Mouse (Mus musculus) hindbrain, embryonic 12.5 days (tissue): Measurements from ENCODE around the gene Mex3d. TPM values are rescaled to one million over a fixed set of nuclear protein-coding genes. Genes with fewer than 3 reads are reported as not detected.
A peak's percentile ranks its signal among the peaks of the same experiment; 100 is the strongest.
"Not testable (repeated sequence)": the region's sequence is repeated elsewhere in the genome, so short reads cannot be mapped to it uniquely, and the experiment has no call there.

Experiments
- ATAC-seq: fragments of 200-750 bp; cut with Nextera tagmentation; 2 replicates; pipeline ENCODE4 v1.8.0; 2017; ENCODE audit warnings: moderate TSS enrichment; ENCODE audit not compliant: low FRiP score
- H3K27ac ChIP-seq: fragments of 300-500 bp; sonication (generic); 2 replicates; pipeline ENCODE4 v1.5.1; 2016; ENCODE audit warnings: mild to moderate bottlenecking
- H3K27me3 ChIP-seq: fragments of 300-500 bp; sonication (generic); 2 replicates; pipeline ENCODE4 v1.6.1; 2016; ENCODE audit warnings: mild to moderate bottlenecking
- H3K36me3 ChIP-seq: fragments of 300-500 bp; sonication (generic); 2 replicates; pipeline ENCODE4 v1.6.1; 2016; ENCODE audit warnings: mild to moderate bottlenecking
- H3K4me1 ChIP-seq: fragments of 300-500 bp; sonication (generic); 2 replicates; pipeline ENCODE4 v1.6.1; 2016
- H3K4me2 ChIP-seq: fragments of 300-500 bp; sonication (generic); replicated peaks from 2 replicates; pipeline ENCODE4 v1.6.1; 2016; ENCODE audit warnings: mild to moderate bottlenecking
- H3K4me3 ChIP-seq: fragments of 300-500 bp; sonication (generic); 2 replicates; pipeline ENCODE4 v1.5.1; 2016; ENCODE audit warnings: mild to moderate bottlenecking
- H3K9ac ChIP-seq: fragments of 300-500 bp; sonication (generic); 2 replicates; pipeline ENCODE4 v1.6.1; 2016; ENCODE audit warnings: mild to moderate bottlenecking, moderate library complexity
- H3K9me3 ChIP-seq: fragments of 300-500 bp; sonication (generic); replicated peaks from 2 replicates; pipeline ENCODE4 v1.6.1; 2016; ENCODE audit warnings: mild to moderate bottlenecking
- WGBS: fragments of 180-500 bp; shearing (Covaris S2); methylation state at CpG from one replicate; pipeline ENCODE4 v1.1.7; 2016; 5-methylcytosine and 5-hydroxymethylcytosine counted together
- polyA plus RNA-seq: library from polyadenylated mRNA; unstranded; fragments of >200 nt; fragmentation: Nextera tagmentation; extraction: Ambion mirVana; gene quantifications from 2 replicates; pipeline ENCODE4 v1.2.1, GENCODE M21; 2016

Mex3d gene
- polyA plus RNA-seq, 1 experiment from 2014 or later: 21.4 TPM

DNA sequence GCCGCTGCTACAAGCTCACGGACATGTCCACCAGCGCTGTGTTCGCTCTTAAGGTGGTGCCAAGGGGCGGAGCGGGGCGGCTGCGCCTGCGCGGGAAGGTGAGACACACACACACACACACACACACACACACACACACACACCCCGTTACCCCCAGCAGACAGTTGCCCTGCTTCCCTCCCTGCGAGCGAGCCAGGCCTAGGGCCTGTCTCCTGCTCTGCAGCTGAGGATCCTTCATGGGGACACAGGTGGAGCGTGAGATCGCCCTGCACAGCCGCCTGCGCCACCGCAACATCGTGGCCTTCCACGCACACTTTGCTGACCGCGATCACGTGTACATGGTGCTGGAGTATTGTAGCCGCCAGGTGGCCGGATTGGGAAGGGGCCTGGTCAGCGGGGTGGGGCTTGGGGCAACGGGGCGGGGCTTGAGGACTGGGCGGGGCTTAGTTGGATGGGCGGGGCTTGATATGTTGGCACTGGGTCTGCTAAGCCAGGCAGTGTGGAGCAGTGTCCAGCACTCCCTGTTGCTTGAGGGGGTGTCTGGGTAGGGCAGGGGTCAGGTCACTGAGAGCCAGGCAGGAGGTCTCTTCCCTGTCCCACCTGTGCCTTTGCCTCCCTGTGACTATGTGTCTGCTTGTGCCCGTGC lies 29.3 kb downstream of the Mex3d start:
- Histone ChIP-seq H3K4me1 (peaks cover 16% of the 10 kb centered on the region), H3K36me3 (no peaks in the 10 kb centered on the region), H3K9ac (0 out of 2 replicates have a peak overlapping the region, but pooled peaks have one; percentile 5), H3K4me3 (peak overlapping the region; percentile 25), H3K9me3 (no peaks in the 10 kb centered on the region), H3K4me2 (peak overlapping the region; percentile 44), H3K27me3 (peaks cover 91% of the 10 kb centered on the region), H3K27ac (no peak overlapping the region)
- no peak; the same call in 1 of the 2 replicates for ATAC-seq
- WGBS: 10% methylated on average over 27 of the region's 31 CpGs

DNA sequence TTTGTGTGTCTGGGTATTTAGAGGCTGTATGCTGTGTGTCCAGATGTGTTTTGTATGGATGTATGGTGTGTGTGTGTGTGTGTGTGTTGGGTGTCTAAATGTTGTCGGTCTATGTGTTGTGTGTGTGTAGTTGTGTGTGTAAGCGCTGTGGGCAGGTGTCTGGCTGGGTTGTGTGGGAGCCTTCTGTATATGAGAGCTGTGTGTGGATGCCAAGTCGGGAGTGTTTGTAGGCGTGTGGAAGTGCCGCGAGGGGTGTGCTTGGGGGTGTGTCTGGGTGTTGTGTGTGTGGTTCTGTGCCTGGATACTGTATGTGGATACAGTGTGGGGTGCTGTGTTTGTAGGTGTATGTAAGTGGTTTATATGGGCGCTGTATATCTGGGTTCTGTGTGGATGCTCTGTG lies 30.1 kb downstream of the Mex3d start:
- H3K4me1 ChIP-seq: peaks cover 16% of the 10 kb centered on the region
- no peaks in the 10 kb centered on the region for H3K9me3 ChIP-seq
- no peak overlapping the region for H3K27ac ChIP-seq
- H3K4me3 ChIP-seq: peak overlapping the region; percentile 25; the same call in 1 of the 2 replicates
- H3K4me2 ChIP-seq: peak overlapping the region; percentile 44; the same call in 1 of the 2 replicates
- no peak for ATAC-seq
- 36% methylated on average over 7 of the region's 7 CpGs for WGBS
- no peak overlapping the region for H3K9ac ChIP-seq
- H3K27me3 ChIP-seq: peaks cover 91% of the 10 kb centered on the region
- H3K36me3 ChIP-seq: no peaks in the 10 kb centered on the region

DNA sequence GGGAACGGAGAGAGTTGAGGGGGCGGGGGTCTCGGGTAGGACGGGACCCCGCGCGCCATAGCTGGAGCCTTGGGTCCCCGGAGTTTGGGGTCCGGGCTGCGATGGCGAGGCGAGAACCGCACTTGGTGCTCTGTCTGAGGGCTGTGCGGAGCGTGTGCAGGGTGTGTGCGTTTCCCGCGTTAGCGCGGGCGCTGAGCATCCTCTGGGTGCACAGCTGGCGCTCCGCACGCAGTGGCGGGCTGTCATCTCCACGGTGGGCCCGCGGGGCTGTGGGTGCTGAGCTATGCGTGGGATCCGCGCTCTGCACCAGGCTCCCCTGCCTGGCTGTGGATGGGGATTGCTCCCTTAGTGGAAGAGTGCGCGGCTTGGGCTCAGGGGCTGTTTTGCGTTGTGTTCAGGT lies 30.7 kb downstream of the Mex3d start:
- ATAC-seq: no peak
- peaks cover 95% of the 10 kb centered on the region for H3K27me3 ChIP-seq
- H3K4me2 ChIP-seq: peak overlapping the region; percentile 52
- peaks cover 16% of the 10 kb centered on the region for H3K4me1 ChIP-seq
- no peaks in the 10 kb centered on the region for H3K36me3 ChIP-seq
- H3K4me3 ChIP-seq: peak overlapping the region; percentile 29
- H3K9me3 ChIP-seq: no peaks in the 10 kb centered on the region
- no peak overlapping the region for H3K27ac ChIP-seq
- H3K9ac ChIP-seq: 0 out of 2 replicates have a peak overlapping the region, but pooled peaks have one; percentile 28
- 2% methylated on average over 34 of the region's 34 CpGs for WGBS

DNA sequence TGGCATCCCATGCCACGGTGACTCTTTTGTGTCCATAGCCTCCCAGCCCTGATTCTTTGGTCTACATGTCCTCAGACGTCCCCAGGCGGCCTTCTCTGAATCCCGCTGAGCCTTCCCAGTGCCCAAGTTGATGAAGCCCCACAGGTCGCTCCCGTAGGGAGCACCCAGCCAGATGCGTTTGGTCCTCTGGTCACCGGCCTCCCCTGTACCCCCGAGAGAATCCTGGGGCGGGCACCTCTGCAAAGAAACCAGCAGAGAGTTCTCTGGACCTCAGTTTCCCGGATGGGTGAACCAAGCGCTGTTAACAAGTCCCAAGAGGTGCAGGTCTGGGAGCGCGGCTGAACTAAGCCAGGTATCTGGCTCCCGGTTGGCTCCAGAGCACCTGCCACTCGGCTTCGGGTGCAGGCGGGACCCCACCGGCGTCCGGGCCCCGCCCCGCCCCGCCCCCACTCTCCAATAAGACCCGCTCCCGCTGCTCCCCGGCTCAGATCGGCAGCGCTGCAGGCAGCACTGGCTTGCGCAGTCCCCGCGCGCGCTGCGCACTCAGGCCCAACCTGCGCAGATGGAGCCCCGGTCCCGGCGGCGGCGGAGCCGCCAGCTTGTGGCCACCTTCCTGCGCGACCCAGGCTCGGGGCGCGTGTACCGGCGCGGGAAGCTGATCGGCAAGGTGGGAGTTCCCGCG lies 31.3 kb downstream of the Mex3d start, which contains the start of gene Plk5:
Plk5 (plus strand) TSS at position 459 of the 682 bp plus-strand sequence.
- H3K27me3 ChIP-seq: peaks cover 98% of the 10 kb centered on the region
- WGBS: 1% methylated on average over 53 of the region's 53 CpGs
- H3K36me3 ChIP-seq: no peaks in the 10 kb centered on the region
- no peak for ATAC-seq
- 0 out of 2 replicates have a peak within 1 kb of the TSS, but pooled peaks have one; percentile 28 for H3K9ac ChIP-seq
- H3K4me1 ChIP-seq: peaks cover 16% of the 10 kb centered on the region
- H3K4me2 ChIP-seq: peak within 1 kb of the TSS; percentile 52
- H3K27ac ChIP-seq: no peak within 1 kb of the TSS
- peak within 1 kb of the TSS; percentile 29 for H3K4me3 ChIP-seq
- H3K9me3 ChIP-seq: no peaks in the 10 kb centered on the region

DNA sequence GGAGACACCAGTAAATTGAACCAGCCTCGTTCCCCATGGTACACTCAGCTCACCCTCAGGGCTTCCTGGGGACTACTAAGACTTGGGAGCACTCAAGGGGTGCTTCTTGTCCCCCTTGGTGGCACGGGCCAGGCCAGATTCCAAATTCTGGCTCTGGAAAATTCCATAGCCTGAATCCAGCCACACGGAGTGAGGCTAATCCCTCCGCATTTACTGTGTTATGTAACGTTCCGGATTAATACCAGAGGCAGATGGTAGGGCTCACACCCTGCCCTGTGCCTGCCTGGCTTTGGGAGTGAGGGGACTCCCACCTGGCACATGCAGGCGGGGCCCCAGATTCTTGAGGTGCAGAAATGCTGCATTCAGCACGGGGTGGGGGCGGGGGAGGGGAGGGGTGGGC lies 32.0 kb downstream of the Mex3d start:
- Histone ChIP-seq H3K27me3 (peaks cover 100% of the 10 kb centered on the region), H3K36me3 (no peaks in the 10 kb centered on the region), H3K27ac (no peak overlapping the region), H3K4me2 (no peak overlapping the region), H3K4me3 (no peak overlapping the region), H3K9me3 (no peaks in the 10 kb centered on the region), H3K4me1 (peaks cover 16% of the 10 kb centered on the region), H3K9ac (no peak overlapping the region)
- WGBS: 14% methylated on average over 9 of the region's 9 CpGs
- no peak for ATAC-seq

DNA sequence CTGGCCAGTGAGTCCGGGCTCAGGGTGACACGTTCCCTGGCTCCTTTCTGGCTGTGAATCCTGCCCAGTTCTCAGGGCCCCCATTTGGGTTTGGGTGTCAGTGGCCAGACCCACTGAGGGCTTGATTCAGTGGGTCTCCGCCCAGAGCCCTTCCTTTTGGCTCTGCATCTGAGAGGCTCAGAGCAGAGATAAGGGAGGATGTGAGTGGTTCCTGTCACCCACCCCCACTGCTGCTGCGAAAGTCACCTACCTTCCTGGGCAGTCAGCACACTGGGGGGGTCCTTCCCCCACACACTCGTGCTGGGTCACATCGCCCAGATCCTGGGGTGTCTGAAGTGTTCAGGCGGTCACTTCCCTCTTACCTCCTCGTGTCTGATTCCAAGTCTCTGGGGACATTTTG lies 34.7 kb downstream of the Mex3d start:
- no peak overlapping the region for H3K27ac ChIP-seq
- H3K27me3 ChIP-seq: peaks cover 100% of the 10 kb centered on the region
- no peak overlapping the region for H3K9ac ChIP-seq
- WGBS: 60% methylated on average over 8 of the region's 8 CpGs
- no peak overlapping the region for H3K4me3 ChIP-seq
- ATAC-seq: no peak
- H3K4me2 ChIP-seq: no peak overlapping the region
- peaks cover 24% of the 10 kb centered on the region for H3K4me1 ChIP-seq
- H3K9me3 ChIP-seq: no peaks in the 10 kb centered on the region
- H3K36me3 ChIP-seq: no peaks in the 10 kb centered on the region

DNA sequence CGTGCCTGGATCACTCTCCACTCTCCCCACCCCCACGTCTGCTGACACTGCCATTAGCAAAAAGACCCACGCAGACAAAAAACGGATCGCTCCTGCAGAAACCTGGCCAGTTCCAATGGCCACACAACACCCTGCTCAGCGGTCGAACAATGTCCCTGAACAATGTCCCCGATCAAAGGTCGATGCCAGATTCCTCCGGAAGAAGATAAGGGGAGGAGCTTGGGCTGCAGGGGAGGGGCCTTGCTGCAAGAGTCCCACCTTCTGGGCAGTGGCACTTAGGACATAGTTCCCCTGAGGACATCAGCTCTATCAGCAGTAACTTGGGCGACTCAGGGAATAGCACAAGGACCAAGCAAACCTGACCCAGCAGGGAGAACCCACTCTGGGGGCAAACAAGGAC lies 35.6 kb downstream of the Mex3d start:
- no peak overlapping the region for H3K9ac ChIP-seq
- H3K27me3 ChIP-seq: peaks cover 100% of the 10 kb centered on the region

DNA sequence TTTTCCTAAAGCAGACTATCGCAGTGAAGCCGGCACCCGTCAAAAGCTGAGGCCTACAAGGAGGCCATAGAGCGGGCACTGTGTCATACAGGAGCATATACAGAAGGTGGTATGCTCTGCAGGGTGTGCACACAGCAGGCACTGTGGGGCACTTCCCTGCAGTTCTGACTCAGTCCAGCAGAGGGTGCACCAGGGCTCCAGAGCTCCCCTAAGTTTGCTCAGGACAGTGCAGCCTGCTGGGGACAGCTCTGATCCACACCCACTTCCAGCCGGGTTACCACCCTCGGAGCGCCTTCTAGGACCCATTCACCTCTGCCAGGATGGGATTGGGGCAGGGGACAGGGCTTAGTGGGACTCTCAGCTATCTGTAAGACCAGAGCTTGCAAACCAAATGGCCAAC lies 37.2 kb downstream of the Mex3d start:
- no peak overlapping the region for H3K27ac ChIP-seq
- H3K4me2 ChIP-seq: no peak overlapping the region
- no peaks in the 10 kb centered on the region for H3K36me3 ChIP-seq
- H3K27me3 ChIP-seq: peaks cover 98% of the 10 kb centered on the region
- no peak overlapping the region for H3K4me3 ChIP-seq
- ATAC-seq: peak; percentile 55
- peaks cover 13% of the 10 kb centered on the region for H3K4me1 ChIP-seq
- H3K9me3 ChIP-seq: no peaks in the 10 kb centered on the region
- no peak overlapping the region for H3K9ac ChIP-seq
- WGBS: 5% methylated on average over 7 of the region's 7 CpGs

More for the DNA sequence above, 35.6 kb downstream of the Mex3d start:
- 24% methylated on average over 11 of the region's 11 CpGs for WGBS
- Histone ChIP-seq H3K9me3 (no peaks in the 10 kb centered on the region), H3K4me2 (no peak overlapping the region), H3K27ac (no peak overlapping the region), H3K36me3 (no peaks in the 10 kb centered on the region), H3K4me3 (no peak overlapping the region), H3K4me1 (peaks cover 20% of the 10 kb centered on the region)
- ATAC-seq: no peak

DNA sequence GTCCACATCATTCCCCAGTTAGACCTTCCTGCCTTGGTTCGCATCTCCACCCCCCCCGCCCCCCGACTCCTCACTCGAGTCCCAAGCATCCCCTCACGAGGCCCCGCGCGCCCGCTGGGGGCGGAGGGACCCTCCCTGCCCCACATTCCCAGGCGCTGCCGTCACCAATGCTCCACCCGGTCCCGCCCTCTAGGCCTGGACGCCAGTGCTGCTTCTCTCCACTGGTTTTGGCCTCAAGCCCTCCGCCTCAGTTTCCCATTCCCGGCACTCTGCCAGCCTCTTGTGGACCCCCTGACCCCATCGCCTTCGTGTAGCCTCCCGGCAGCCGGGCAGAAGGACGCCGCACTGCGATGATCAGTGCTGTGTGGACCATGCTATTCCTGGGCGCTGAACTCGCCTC lies 38.5 kb downstream of the Mex3d start:
- Histone ChIP-seq H3K27ac (no peak overlapping the region), H3K4me2 (0 out of 2 replicates have a peak overlapping the region, but pooled peaks have one; percentile 13), H3K9ac (peak overlapping the region; percentile 6; the same call in 1 of the 2 replicates), H3K27me3 (peaks cover 98% of the 10 kb centered on the region), H3K4me1 (peaks cover 18% of the 10 kb centered on the region), H3K36me3 (no peaks in the 10 kb centered on the region), H3K4me3 (peak overlapping the region; percentile 7; the same call in 1 of the 2 replicates), H3K9me3 (no peaks in the 10 kb centered on the region)
- 15% methylated on average over 26 of the region's 26 CpGs for WGBS
- no peak for ATAC-seq

DNA sequence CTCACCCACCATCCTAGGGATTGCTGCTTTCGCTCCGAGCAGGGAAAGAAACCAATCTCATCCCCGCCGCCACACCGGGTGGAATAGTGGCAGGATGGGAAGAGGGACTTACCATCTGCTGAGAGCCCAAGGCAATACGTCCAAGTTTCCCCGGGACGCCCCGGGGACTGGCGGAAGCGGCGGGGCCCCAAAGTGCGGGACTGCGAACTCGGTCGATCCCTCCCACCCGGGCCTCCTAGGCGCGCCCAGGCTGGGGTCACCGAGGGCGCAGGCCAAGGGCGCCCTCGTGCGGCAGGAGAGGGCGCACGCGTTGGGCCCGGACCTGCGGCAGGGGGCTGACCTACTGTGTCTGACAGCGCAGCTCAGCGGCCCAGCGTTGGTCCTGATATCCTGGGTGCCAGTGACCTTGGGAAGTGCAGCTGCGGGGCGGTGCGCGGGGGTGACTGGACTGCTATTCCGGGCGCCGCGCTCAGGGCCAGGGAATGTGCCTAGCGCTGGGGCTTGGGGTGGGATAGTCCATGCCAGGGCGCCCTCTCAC lies 39.1 kb downstream of the Mex3d start, which contains the start of gene Adamtsl5:
Adamtsl5 (minus strand) TSS at position 169 of the 538 bp plus-strand sequence.
- H3K27me3 ChIP-seq: peaks cover 98% of the 10 kb centered on the region
- H3K9me3 ChIP-seq: no peaks in the 10 kb centered on the region
- no peaks in the 10 kb centered on the region for H3K36me3 ChIP-seq
- H3K27ac ChIP-seq: no peak within 1 kb of the TSS
- 0 out of 2 replicates have a peak, but pooled peaks have one; percentile 15 for ATAC-seq
- peak within 1 kb of the TSS; percentile 31 for H3K4me2 ChIP-seq
- WGBS: under 1% methylated on average over 40 of the region's 42 CpGs
- H3K4me1 ChIP-seq: peaks cover 22% of the 10 kb centered on the region
- peak within 1 kb of the TSS; percentile 7 for H3K4me3 ChIP-seq
- peak within 1 kb of the TSS; percentile 6; the same call in 1 of the 2 replicates for H3K9ac ChIP-seq

DNA sequence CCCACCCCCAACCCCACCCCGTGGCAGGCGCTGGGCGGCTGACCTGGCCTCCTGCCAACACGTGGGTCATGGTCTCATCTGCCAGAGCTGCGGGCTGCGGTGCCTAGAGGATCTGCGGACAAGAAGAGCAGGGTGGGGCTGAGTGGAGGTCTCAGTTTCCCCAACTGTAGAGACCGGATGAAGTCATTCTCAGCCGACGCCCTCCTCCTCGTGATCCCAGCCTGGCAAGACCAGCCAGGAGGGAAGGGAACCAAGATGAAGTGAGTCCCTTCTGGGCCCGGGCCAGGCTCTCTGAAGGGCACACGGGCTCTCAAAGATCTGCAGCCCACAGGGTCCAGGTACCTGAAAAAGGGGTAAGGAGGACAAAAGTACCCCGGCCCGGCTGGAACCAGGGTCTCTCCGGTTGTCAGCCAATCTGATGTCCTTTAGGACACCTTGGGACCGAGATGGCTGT lies 39.9 kb downstream of the Mex3d start:
- Histone ChIP-seq H3K4me2 (no peak overlapping the region), H3K27ac (no peak overlapping the region), H3K36me3 (no peaks in the 10 kb centered on the region), H3K27me3 (peaks cover 98% of the 10 kb centered on the region), H3K9ac (no peak overlapping the region), H3K4me3 (no peak overlapping the region), H3K4me1 (peaks cover 30% of the 10 kb centered on the region), H3K9me3 (no peaks in the 10 kb centered on the region)
- WGBS: 13% methylated on average over 17 of the region's 17 CpGs
- no peak for ATAC-seq

DNA sequence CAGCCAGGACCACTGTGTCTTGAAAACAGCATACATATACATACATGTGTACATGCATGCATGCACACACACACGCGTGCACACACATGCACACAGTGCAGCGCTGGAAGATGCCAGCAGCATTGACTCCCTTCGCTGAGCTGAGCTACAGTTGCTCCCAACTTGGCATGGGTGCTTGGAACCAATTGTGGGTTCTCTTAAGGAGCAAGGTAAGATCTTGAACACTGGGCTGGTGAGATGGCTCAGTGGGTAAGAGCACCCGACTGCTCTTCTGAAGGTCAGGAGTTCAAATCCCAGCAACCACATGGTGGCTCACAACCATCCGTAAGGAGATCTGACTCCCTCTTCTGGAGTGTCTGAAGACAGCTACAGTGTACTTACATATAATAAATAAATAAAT lies 41.5 kb downstream of the Mex3d start:
- H3K4me2 ChIP-seq, H3K9me3 ChIP-seq, ATAC-seq, H3K4me3 ChIP-seq, H3K9ac ChIP-seq, H3K27ac ChIP-seq, H3K36me3 ChIP-seq: not testable (repeated sequence)
- Histone ChIP-seq H3K4me1 (peaks cover 45% of the 10 kb centered on the region), H3K27me3 (peaks cover 98% of the 10 kb centered on the region)
- 67% methylated on average over 6 of the region's 6 CpGs for WGBS
